Comparison of ENCODE assay signal across 8 mouse cellular contexts in the genomic region with DNA sequence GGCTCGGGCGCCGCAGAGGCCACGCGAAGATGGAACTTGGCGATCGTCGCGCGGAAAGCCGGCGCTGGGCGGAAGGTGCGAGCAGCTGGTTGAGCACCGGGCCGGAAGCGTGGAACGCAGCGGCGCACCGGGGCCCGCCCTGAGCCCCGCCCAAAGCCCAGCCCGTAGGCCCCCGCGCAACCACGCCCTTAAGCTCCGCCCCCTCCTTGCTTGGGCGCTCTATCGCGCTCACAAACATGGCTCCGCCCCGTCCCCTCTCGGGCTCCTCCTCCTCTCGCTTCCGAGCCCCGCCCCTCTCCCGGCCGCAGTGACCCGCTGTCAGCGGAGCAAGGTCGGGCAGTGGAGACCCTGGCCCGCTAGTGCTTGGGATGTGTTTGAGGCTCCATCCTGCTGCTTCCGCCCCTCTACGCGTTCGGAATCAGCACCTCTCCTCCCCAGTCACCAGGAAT. TPM values are rescaled to one million over a fixed set of nuclear protein-coding genes. Genes with fewer than 3 reads are reported as not detected.
DNase-seq lines count a peak whose midpoint lies in the region; ATAC-seq lines count a peak whose summit lies in the region.

1110008P14Rik (minus strand) TSS at position 164 of the 449 bp plus-strand sequence.

- H3K36me3 ChIP-seq in intestine, embryonic 16.5 days (ENCODE audit: control insufficient read depth, insufficient read depth, low read length) = peaks cover 14% of the 10 kb centered on the region
- H3K36me3 ChIP-seq in midbrain, embryonic 11.5 days (ENCODE audit: control insufficient read depth, insufficient read depth, low read length) = peaks cover 6% of the 10 kb centered on the region; the same call in 1 of the 2 replicates

- DNase-seq in adrenal gland, postnatal 10 days = peak; percentile 97
- DNase-seq in embryo, embryonic 11.5 days (ENCODE audit: low read depth, low spot score) = peak; percentile 89
- DNase-seq in gastrocnemius, postnatal 4 days (ENCODE audit: low spot score in 2 of 2) = peak; percentile 84 to 93
- DNase-seq in left cerebral cortex, postnatal 4 days = peak; percentile 92
- peak; percentile 99 for DNase-seq in midbrain, embryonic 11.5 days (ENCODE audit: low spot score, missing footprints)
- DNase-seq in right cerebral cortex, postnatal 4 days = peak; percentile 85
- DNase-seq in yolk sac, embryonic 10.5 days (ENCODE audit: low spot score) = peak; percentile 95

- H3K4me2 ChIP-seq in intestine, embryonic 16.5 days (ENCODE audit: low read depth, low read length) = peak within 1 kb of the TSS; percentile 99
- H3K4me2 ChIP-seq in midbrain, embryonic 11.5 days = peak within 1 kb of the TSS; percentile 96

- H3K9me3 ChIP-seq in intestine, embryonic 16.5 days (ENCODE audit: control insufficient read depth, low read length) = no peaks in the 10 kb centered on the region
- no peaks in the 10 kb centered on the region for H3K9me3 ChIP-seq in midbrain, embryonic 11.5 days (ENCODE audit: control insufficient read depth, low read length)

- H3K27ac ChIP-seq in intestine, embryonic 16.5 days (ENCODE audit: low read length) = no peak within 1 kb of the TSS
- H3K27ac ChIP-seq in midbrain, embryonic 11.5 days (ENCODE audit: low read depth, low read length) = no peak within 1 kb of the TSS

- peak within 1 kb of the TSS; percentile 72 for H3K9ac ChIP-seq in intestine, embryonic 16.5 days (ENCODE audit: low read depth, low read length)
- peak within 1 kb of the TSS; percentile 67 for H3K9ac ChIP-seq in midbrain, embryonic 11.5 days (ENCODE audit: low read length)

- intact Hi-C loops in left cerebral cortex, postnatal 4 days (cut with DNase I) = no loop called here

- 1% methylated on average over 46 of the region's 47 CpGs for WGBS in intestine, embryonic 16.5 days
- 0% methylated on average over 24 of the region's 47 CpGs for WGBS in midbrain, embryonic 11.5 days

- H3K4me1 ChIP-seq in intestine, embryonic 16.5 days (ENCODE audit: control insufficient read depth, insufficient read depth, low read length) = peaks cover 4% of the 10 kb centered on the region; the same call in 1 of the 2 replicates
- peaks cover 5% of the 10 kb centered on the region; the same call in 1 of the 2 replicates for H3K4me1 ChIP-seq in midbrain, embryonic 11.5 days (ENCODE audit: control insufficient read depth, insufficient read depth, low read length)

- peak; percentile 96 for ATAC-seq in intestine, embryonic 16.5 days
- ATAC-seq in midbrain, embryonic 11.5 days (ENCODE audit: low FRiP score) = peak; percentile 90

- peak within 1 kb of the TSS; percentile 75 for H3K4me3 ChIP-seq in intestine, embryonic 16.5 days (ENCODE audit: low read length)
- peak within 1 kb of the TSS; percentile 62 for H3K4me3 ChIP-seq in midbrain, embryonic 11.5 days (ENCODE audit: low read depth, low read length)

- no peaks in the 10 kb centered on the region; the same call in 1 of the 2 replicates for H3K27me3 ChIP-seq in intestine, embryonic 16.5 days (replicated peaks; ENCODE audit: control insufficient read depth, insufficient read depth, low read length)
- peaks cover 5% of the 10 kb centered on the region for H3K27me3 ChIP-seq in midbrain, embryonic 11.5 days (ENCODE audit: control insufficient read depth, insufficient read depth, low read length)

RNA-seq across cellular contexts. Expression of gene 1110008P14Rik, which starts in this region (rescaled TPM):
- total RNA-seq in adrenal gland, postnatal 10 days (2021) = 100 to 1,000 TPM; 143 to 149 TPM
- 10 to 100 TPM; 56.4 to 58.6 TPM for total RNA-seq in gastrocnemius, postnatal 4 days (2021)
- polyA plus RNA-seq in intestine, embryonic 16.5 days (2015; fragmentation: Nextera tagmentation; extraction: Ambion mirVana) = 44.2 and 45.8 TPM in 2 replicates
- 100 to 1,000 TPM; 101 to 110 TPM for total RNA-seq in left cerebral cortex, postnatal 4 days (2021)
- polyA plus RNA-seq in midbrain, embryonic 11.5 days (2014; fragmentation: Nextera tagmentation; extraction: Ambion mirVana) = 46.4 and 49.4 TPM in 2 replicates
